Mouse (Mus musculus) liver, adult 2 months (tissue): ENCODE measurements around the gene Acacb.

ENCODE experiments used
- CTCF ChIP-seq: fragments of 200-500 bp; IDR thresholded peaks from 2 replicates; pipeline ENCODE4 v1.5.1; 2011; ENCODE audit warnings: low read depth, low read length, control low read depth
- POLR2A ChIP-seq: fragments of 200-500 bp; IDR thresholded peaks from 2 replicates; pipeline ENCODE4 v1.6.1; 2011; ENCODE audit warnings: low read length, control low read depth; ENCODE audit not compliant: insufficient read depth; ENCODE audit errors: extremely low read depth

DNA sequence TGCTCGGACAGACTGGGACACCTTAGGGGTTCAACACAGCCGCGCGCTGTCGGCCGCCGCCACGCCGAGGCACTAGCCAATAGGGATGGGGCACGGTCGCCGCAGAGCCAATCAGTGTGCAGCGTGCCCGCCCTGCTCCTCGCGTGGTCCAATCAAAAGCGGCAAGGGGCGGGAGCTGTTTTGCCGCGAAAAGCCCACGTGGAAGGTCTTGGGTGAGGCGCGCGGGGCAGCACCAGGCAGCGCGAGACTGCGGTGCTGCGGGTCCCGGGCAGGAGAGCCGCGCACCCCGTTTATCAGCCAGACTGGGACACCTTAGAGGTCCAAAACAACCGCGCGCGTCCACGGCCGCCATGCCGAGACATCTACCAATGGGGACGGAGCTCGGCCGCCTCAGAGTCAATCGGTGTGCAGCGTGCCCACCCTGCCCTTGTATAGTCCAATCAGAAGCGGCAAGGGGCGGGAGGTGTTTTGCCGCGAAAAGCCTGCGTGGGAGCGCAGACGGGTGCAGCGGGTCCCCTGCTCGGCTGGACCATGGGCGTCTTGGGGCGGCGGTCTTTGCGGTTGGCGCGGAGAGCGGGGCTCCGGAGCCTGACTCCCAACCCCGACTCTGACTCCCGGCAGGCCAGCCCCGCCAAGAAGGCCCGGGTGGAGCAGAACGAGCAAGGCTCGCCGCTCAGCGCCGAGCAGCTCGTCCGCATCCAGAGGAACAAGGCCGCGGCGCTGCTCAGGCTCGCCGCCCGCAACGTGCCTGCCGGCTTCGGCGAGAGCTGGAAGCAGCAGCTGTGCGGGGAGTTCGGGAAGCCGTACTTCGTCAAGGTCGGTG is 15.4 kb upstream of the Acacb start:
- no peak for TF ChIP-seq CTCF
- TF ChIP-seq POLR2A = 0 out of 2 replicates have a peak, but pooled peaks have one; percentile 27
